ENCODE assay signal across 10 mouse cellular contexts in the genomic region with DNA sequence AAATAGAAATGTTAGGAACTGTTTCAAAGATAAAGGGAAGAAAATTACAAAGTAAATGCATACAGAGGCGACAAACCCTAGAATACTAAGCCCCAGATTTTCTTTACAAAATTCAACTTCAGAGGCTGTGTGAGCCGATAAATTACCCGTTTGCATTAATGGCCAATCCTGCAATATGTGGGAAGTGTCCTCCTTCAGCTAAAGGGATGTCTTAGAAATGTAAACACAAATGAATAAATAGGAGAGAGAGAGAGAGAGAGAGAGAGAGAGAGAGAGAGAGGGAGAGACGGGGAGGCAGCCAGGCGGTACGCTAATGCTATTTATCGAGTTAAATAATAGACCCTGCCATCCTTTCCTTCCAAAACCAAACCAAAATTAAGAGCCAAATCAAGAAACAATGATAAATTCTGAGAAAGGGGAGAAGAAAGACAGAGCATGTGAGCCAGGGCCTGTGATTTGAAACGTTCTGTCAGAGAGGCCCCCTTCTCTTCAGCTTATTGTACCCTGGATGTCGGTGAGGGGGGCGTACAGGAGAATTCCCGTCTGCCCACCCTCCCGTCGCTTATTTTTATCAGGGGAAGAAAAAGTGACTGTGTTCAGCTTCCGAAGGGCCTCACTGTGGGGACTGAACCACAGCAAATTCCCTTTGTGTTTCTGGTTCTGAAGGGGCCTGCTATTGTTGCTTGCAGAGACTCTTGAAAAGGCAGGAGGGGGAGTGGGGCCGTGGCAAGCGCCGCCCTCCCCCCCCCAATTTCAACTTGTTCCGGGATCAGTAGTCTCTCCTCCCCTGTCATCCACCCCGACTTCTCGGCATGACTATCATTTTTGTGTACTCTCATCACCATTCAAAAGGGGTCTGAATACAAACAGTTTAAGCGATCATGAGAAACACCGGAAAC.
A peak's percentile ranks its signal among the peaks of the same experiment; 100 is the strongest.
DNase-seq lines count a peak whose midpoint lies in the region; ATAC-seq lines count a peak whose summit lies in the region.
"Had no signal": no experiment of that assay in that cellular context is flagged by ENCODE, and none has a peak within 500 bp of the region (broad histone marks: within the 10 kb centered on the region; RNA-seq: fewer than 3 reads in every experiment).

No protein-coding gene starts in this region.

- H3K4me2 ChIP-seq in heart, embryonic 14.5 days (ENCODE audit: low read length): 0 out of 2 replicates have a peak overlapping the region, but pooled peaks have one; percentile 2
- H3K4me2 ChIP-seq in forebrain, embryonic 13.5 days: peak overlapping the region; percentile 57
- H3K4me2 ChIP-seq in intestine, embryonic 16.5 days (ENCODE audit: low read depth, low read length): 0 out of 2 replicates have a peak overlapping the region, but pooled peaks have one; percentile 22

- H3K9me3 ChIP-seq in heart, embryonic 14.5 days (ENCODE audit: control insufficient read depth, low read length): no peaks in the 10 kb centered on the region
- no peaks in the 10 kb centered on the region for H3K9me3 ChIP-seq in forebrain, embryonic 13.5 days (replicated peaks)
- H3K9me3 ChIP-seq in intestine, embryonic 16.5 days (ENCODE audit: control insufficient read depth, low read length): no peaks in the 10 kb centered on the region

- no peak overlapping the region for H3K9ac ChIP-seq in heart, embryonic 14.5 days (ENCODE audit: low read length)
- H3K9ac ChIP-seq in forebrain, embryonic 13.5 days: peak overlapping the region; percentile 30
- H3K9ac ChIP-seq in intestine, embryonic 16.5 days (ENCODE audit: low read depth, low read length): 0 out of 2 replicates have a peak overlapping the region, but pooled peaks have one; percentile 8

- no peak for DNase-seq in heart, adult 8-10 months (ENCODE audit: low spot score)
- peak; percentile 52 for DNase-seq in retina, embryonic 14.5 days (ENCODE audit: low spot score)
- no peak for DNase-seq in gastrocnemius, adult 8-10 months (ENCODE audit: low spot score in 2 of 2)
- DNase-seq in kidney, postnatal 36 days: no peak
- no peak for DNase-seq in cerebellum, adult 9-11 months
- DNase-seq: lung, postnatal 14 days; thymus, adult 18-20 months had no signal

- no peaks in the 10 kb centered on the region for H3K36me3 ChIP-seq in heart, embryonic 14.5 days (ENCODE audit: control insufficient read depth, insufficient read depth, low read length)
- H3K36me3 ChIP-seq in forebrain, embryonic 13.5 days (ENCODE audit: poor library complexity, severe bottlenecking): no peaks in the 10 kb centered on the region
- no peaks in the 10 kb centered on the region for H3K36me3 ChIP-seq in intestine, embryonic 16.5 days (ENCODE audit: control insufficient read depth, insufficient read depth, low read length)

- H3K27me3 ChIP-seq in heart, embryonic 14.5 days (ENCODE audit: control insufficient read depth, insufficient read depth, low read length): no peaks in the 10 kb centered on the region
- H3K27me3 ChIP-seq in forebrain, embryonic 13.5 days: peaks cover 23% of the 10 kb centered on the region
- H3K27me3 ChIP-seq in intestine, embryonic 16.5 days (replicated peaks; ENCODE audit: control insufficient read depth, insufficient read depth, low read length): no peaks in the 10 kb centered on the region

- no peak for ATAC-seq in heart, embryonic 14.5 days (ENCODE audit: insufficient number of reproducible peaks, insufficient read depth, low FRiP score, low read depth)
- peak; percentile 65; the same call in 1 of the 2 replicates for ATAC-seq in forebrain, embryonic 13.5 days
- no peak for ATAC-seq in intestine, embryonic 16.5 days

- no peak overlapping the region for H3K4me3 ChIP-seq in heart, embryonic 14.5 days (ENCODE audit: control insufficient read depth in 1 of 2, insufficient read depth in 1 of 2, low read depth in 1 of 2, low read length in 2 of 2)
- H3K4me3 ChIP-seq in forebrain, embryonic 13.5 days: peak overlapping the region; percentile 17; the same call in 1 of the 2 replicates
- no peak overlapping the region for H3K4me3 ChIP-seq in intestine, embryonic 16.5 days (ENCODE audit: low read length)

- H3K27ac ChIP-seq in heart, embryonic 14.5 days (replicated peaks in 1 of 2; ENCODE audit: control insufficient read depth in 1 of 2, insufficient read depth in 1 of 2, low read depth in 2 of 2, low read length in 2 of 2): no peak overlapping the region
- H3K27ac ChIP-seq in forebrain, embryonic 13.5 days: peak overlapping the region; percentile 90
- H3K27ac ChIP-seq in intestine, embryonic 16.5 days (ENCODE audit: low read length): no peak overlapping the region

- WGBS in heart, embryonic 14.5 days: 49% methylated on average over 22 of the region's 22 CpGs
- 6% methylated on average over 20 of the region's 22 CpGs for WGBS in forebrain, embryonic 13.5 days
- WGBS in intestine, embryonic 16.5 days: 41% methylated on average over 22 of the region's 22 CpGs

- H3K4me1 ChIP-seq in heart, embryonic 14.5 days (ENCODE audit: control insufficient read depth in 2 of 2, insufficient read depth in 2 of 2, low read length in 2 of 2): peaks cover 3 to 6% of the 10 kb centered on the region in 2 experiments; a peak in 2 of 4 replicates
- H3K4me1 ChIP-seq in forebrain, embryonic 13.5 days: peaks cover 46% of the 10 kb centered on the region
- peaks cover 9% of the 10 kb centered on the region for H3K4me1 ChIP-seq in intestine, embryonic 16.5 days (ENCODE audit: control insufficient read depth, insufficient read depth, low read length)

Comparison
In these comparisons a context has a peak if more than half of its experiments do, and no peak if none do; other contexts are left out.
1. H3K4me2 ChIP-seq: peak in every context shown above with its lines; median percentile 57 in forebrain, embryonic 13.5 days; 22 in intestine, embryonic 16.5 days; 2 in heart, embryonic 14.5 days.